Mouse (Mus musculus) frontal cortex, postnatal 10 days (tissue): Measurements from ENCODE around the gene Cdc20.

Experiments
- DNase-seq, 2 experiments: peaks; one replicate each; pipeline ENCODE4 v3.0.0; 2022; ENCODE audit warnings: low spot score in 2 of 2, mixed read lengths in 1 of 2

Cdc20 gene

DNA sequence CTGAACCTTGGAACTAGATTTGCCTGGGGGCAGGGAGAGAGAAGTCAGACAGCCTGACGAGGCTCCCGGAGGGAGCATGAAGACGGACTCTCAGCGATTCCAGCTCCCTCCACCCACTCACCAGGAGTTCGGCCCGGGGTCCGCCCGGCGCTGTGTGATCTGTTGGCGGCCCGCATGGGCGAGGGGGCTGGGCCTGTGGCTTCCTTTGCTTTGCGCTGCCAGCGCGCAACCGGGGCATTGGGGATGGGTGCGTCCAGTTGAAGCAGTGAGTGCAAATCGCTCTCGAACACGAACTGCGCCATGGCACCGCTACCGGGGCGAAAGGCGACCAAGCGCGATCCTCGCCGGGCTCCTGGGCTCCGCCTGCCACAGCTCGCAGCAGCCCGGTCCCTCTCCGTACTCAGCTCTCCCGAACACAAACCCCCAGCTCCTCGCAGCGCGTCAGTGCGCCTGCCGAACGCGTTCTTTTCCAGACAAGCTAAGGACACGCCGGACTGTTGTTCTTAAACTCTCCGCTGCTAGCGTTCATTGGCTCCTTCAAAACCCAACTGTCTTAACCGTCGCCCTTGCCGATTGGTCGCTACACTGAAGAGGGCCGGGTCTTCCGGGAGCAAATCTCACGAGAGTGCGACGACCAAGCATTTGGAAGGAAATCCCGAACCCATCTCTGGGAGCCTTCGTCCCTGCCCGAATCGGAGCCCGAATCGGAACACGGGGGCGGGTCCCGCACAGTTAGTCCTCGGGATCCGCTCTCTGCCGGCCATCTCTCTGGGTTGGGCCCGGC lies at the start of gene Cdc20:
Gene Cdc20 (minus strand): TSS at position 533 of the 784 bp plus-strand sequence.
- peak; percentile 92 for DNase-seq

DNA sequence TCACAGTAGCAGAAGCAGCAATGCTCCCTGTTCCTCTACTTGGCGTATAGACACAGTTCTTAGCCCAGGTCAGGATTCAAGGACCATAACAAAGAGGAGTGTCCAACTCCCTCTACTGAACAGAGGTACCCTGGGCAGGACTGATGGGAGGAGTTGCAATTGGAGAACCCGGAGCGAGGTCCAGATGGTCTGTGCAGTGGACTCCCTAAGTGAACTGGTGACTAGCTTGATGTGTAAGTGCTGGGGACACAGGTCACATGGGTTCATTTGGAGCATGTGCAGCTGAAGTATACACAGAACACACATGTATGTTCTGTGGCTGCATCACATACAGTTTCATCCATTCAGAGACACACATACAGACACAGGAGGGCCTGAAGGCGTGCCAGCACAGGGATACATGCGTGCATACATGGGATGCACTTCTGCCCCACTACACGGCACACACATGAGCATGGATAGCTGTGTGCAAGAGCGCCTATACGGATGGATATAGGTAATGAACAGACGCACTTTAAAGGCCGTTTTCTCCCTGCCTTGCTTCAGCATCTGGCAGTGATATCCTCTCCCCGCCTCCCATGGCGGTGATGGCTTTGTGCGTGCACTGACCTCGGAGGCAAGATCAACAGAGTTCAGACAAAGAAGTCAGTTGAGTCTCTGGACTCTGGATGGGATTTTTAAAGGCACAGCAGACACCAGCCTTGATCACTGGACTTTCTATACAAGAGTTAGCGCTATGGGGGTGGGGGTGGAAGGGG lies 39.8 kb upstream of the Cdc20 start:
- DNase-seq, result no peak

DNA sequence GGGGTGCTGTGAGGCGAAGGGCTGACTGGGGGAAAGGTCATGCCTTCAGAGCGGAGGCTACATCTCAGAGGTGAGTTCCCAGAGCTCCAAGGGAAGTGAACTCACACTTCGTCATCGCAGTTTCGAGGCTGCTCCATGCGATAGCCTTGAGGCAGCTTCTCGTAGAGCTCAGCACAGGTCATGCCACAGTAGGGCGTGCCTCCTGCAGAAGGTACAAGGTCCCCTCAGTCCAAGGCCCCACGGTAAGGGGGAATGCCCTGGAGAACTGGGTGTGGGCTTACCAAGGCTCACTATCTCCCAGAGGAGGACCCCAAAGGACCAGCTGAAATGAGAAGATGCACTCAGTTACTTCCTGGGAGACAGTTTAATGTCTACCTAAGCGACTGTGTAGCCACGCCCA lies 35.5 kb upstream of the Cdc20 start:
- DNase-seq, result no peak

DNA sequence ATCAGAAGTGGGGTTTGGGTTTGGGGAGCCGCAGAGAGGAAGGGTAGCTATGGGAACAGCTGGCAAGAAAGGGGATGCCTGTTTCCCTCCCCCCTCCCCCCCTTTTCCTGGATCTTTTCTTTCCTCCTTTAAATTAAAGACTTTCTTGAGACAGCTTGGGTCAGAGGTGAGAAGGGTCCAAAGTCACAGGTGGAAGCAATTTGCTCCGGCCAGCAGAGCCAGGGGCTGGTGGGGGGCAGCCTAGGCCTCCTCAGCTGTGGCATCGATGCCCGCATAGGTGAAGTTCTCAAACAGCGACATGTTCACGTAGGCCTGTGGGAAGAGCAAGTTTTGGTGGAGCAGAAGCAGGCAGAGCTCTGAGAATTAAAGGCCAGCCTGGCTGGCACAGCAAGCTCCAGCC lies 34.1 kb upstream of the Cdc20 start:
- no peak for DNase-seq

DNA sequence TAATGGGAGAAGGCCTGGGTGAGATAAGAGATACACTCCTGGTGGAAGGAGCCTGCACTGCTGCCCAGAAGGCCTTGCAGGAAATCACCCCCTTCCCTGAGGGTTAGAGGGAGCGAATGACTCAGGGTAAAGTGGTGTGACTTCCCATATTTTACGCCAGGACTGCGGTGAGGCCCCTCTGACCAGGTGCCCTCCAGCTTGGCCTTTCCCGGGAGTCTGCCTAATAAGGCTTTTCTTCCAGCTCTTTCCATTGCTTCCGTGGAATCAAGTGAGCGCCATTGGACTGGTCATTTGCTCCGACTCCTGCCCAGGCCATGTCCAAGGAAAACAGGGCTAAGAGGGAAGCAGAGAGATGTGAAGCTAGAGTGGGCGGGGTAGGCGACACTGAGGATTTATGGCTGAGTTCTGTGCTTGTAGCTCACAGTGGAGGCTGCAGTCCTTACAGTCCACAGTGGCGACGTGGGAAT lies 28.6 kb upstream of the Cdc20 start:
- DNase-seq, result no peak

DNA sequence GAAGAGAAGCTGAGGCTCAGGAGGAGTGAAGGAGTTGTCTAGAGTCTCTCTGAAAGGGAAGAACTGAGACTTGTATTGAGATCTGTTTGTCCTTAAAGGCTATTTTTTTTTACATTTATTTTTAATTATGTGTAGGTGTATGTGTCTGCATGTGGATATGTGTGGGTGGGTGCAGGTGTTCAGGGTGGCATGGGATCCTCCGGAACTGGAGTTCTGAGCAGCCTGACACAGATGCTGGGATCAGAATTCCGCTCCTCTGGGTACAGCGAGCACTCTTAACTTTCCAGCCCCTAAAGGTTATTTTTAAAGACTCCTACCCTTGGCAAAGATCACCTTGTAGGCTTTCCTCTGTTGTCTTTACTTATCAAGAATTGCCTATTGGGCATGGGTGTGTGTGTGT lies 27.8 kb upstream of the Cdc20 start:
- no peak for DNase-seq

DNA sequence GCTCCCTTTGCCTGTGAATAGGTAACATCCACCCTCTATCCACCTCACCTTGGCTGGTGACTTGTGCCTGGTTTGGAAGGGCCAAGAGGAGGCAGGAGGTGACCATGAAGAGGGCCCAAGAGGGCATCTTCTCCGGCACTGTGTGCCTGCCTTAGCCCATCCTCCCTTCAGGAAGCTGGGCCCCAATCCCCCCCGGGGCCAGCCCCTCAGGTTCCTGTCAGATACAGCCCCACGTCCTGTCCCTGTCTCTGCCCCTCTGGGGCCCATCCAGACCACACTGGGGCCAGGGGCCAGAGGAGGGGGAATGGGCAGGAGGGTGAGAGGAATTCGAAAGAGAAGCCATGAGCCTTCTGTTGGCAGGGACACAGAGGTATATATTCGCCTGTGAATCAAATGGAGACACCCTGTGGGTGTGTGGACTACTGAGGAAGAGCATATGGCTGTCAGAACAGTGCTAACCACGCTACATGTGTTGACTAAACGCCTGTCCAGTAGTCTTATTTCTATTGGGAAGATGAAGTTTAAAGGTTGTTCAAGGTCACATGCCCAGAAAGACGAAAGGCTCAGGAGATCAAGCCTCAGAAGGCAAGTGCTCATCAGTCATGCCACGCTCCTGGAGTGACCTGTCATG lies 20.3 kb upstream of the Cdc20 start, which contains the start of gene Mpl:
Gene Mpl (minus strand): TSS at position 169 of the 631 bp plus-strand sequence.
- DNase-seq, result no peak

DNA sequence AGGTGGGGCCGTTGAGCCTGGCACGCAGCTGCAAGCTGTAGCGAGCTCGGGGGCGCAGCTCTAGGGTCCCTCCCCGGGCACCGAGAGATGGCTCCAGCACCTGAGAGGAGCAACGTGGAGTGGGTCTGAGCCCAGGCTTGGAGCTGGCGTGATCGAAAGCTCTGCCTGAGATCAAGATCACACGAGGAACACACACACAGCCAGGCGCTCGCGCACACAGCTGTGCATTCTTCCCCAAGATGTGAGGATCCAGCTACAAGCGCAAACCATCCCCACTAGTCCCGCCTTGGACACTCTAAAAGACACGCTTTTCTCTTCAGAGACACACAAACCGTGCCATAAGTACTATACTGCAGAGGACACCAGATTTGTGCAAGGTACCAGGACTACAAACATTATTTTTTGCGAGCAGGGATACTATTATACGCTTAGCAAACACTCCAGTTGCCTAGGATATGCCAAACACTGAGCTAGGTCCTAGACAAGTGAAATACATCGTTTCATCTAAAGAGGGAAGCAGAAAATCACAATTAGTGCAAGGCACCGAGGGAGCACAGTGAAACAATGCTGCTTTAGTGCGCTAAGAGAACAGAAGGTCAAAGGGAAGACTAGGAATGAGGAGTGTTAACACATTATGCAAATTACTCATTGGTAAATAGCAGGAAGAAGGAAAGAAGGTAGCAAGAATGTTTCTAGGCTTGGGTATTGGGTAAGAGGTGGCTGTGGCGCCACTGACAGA lies 9.4 kb upstream of the Cdc20 start:
- no peak for DNase-seq

DNA sequence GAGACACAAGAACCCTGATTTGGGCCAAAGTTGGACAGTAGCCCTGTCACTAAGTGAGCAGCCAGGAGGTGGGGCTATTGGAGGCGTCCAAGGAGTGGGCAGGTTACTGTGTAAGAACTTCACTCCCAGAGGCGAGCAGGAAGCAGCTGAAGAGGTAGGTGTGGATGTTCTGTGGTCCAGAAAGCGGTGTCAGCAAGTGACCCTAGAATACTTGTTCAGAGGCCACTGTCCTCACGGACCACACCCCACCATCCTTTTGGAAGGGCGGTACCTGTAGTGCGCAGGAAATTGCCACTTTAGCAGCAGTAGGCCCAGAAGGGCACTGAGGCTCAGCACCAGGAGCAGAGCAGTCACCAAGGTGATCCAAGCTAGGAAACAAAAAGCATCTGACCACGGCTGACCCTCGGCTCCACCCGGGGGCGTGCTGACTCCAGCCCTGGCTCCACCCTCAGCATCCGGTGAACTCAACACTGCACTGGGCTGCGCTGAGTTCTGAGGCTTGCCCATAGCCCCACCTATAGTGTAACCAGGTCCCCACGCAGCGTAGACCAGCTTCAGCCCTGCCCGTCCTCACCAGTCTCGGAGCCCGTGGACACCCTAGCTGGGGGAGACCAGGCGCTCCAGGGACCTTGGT lies 8.7 kb upstream of the Cdc20 start:
- no peak for DNase-seq

DNA sequence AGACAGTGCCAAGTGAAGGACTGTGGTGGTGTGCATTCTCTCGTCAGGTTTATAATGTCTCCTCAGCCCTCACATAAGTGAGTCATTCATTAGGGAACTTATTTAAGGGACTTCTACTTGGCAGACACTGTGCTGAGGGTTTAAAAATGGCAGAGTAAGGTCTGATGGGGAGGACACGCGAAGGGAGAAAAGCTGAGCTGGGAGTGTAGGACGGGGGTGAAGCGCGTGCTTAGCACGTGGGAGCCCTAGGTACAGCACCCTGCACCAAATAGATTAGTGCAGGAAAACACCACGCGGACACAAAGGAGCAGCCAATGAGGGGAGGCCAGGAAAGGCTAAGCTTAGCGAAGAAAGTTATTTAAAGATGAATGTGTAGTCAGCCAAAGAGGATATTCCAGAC lies 7.9 kb upstream of the Cdc20 start:
- no peak for DNase-seq

DNA sequence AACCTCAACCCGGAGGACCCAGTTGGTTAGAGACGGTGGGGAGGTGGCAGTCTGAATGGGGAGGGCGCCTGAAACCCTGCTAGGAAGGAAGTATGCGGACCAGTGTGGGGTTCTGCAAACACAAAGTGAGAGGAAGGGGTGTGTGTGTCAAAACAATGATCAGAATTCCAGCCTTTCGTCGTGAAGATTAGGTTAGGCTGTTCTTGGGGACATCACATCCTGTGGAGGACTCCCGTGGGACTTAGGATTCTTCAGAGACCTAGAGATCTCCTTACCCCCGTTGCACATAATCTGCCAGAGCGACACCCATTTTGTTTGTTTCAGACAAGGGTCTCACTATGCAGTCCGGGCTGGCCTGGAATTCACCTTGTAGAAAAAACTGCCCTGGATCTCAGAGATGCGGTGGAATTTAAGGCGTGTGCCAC lies 689 bp upstream of the Cdc20 start:
- no peak for DNase-seq

DNA sequence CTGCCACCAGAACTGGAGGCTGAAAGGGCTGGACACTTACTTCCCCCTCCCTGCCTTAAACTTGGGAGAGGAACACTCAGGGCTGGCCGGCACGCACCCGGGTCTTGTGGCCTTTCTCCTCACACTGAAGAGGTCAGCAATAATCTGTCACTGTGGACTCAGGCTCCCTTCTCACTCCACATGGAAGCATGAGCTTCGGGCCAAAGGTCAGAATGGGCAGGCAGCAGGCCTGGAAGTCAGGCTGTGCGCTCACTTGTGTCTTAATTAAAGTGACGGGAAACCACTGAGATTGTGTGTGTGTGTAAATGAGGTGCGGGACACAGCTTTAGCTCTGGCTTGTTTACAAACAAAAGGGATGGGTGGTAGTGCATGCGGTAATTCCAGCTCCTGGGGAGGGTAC lies 4.8 kb downstream of the Cdc20 start:
- no peak for DNase-seq

DNA sequence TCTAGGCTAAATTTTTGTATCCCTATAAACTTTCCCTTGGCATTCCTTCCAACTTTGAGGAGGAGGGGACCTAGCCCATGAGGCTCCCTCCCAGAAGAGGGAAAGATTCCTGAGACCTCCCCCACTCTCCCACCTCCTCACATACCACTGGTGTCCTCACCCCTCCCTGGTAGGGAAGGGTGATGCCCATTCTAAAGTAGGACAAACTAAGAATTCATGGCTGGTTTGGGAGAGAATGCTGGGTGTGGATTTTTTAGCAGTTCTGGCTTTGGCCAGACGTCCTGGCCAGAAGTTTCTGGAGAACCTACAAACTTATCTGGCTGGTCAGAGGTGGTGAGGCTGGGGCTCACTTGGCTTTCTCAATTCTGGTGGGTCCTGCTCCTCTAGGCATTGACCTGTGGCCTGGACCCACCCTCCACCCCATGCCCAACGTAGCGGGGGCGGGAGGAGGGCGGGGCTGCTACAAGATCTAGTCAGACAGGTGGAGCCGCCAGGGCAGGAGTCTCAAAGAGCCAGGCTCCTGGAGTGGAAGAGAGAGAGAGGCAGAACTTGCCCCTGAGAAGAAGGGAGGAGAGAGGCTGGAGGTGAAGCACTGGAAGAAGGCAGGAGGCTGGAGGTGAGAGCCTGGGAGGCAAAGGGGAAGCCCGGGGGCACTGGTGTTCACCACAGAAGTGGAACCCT lies 7.8 kb downstream of the Cdc20 start:
- no peak for DNase-seq

DNA sequence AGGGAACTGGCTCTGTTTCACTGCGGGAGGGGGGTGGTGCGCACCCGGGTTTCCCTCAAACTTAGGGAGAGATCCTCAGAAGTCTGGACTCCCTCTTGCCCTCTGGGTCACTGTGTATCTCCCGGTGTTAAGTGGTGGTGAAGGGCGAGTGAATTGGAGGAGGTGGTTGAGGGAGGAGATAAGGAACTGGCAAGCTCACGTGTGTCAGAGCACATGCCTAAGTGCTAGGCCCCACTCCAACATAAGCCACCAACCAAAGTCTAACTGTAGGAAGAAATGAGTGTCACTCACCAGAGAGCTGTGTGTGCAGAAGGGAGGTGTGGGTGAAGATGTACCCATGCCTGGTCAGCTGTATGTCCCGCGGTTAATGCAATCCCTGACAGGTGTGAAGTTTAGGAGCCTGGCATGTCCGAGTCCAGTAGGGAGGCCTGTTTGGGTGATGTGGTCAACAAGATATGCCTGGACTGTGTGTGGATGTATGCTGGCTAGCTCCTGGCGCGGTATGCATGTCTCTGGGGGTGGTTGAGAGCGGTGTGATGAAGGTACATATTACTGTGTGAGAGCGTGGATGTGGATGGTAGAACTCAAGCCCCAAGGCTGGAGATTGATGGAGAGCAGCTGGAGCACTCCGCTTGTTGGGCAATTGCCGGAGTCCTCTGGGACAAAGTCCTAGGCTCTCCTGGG lies 8.5 kb downstream of the Cdc20 start:
- no peak for DNase-seq

DNA sequence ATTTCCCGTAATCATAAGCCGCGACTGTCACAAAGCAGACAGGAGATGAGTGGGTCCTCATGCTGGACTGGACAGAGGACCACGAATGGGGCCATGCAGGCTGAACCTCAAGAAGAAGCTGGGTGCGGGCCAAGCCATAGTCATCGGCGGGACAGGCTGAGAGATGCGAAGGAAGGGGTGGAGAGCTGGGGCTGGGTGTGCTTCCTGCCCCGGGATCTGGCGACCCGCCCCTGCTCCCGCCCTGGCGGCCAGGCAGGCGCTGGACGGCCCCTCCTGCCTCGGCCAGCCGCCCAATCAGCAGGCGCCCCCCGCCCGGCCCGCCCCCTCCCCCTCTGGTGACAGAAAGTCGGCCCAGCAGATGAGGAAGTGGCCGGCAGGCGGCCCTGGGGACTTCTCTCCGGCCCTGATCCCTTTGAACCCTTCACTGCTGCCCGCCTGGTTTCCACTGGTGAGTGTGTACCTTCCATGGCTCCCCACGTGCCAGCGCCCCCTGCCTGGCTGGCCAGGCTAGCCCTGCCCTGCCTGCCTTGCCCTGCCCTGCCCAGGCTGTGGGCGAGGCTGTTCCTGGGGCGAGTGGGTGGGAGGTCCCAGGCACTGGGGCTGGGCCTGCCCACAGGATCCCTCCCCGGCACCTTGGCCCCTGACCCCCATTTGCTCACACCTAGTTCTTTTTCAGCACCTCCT lies 9.2 kb downstream of the Cdc20 start, which contains the start of gene Elovl1:
Gene Elovl1 (plus strand): TSS at position 326 of the 684 bp plus-strand sequence.
- DNase-seq, result peak; percentile 73 to 76

DNA sequence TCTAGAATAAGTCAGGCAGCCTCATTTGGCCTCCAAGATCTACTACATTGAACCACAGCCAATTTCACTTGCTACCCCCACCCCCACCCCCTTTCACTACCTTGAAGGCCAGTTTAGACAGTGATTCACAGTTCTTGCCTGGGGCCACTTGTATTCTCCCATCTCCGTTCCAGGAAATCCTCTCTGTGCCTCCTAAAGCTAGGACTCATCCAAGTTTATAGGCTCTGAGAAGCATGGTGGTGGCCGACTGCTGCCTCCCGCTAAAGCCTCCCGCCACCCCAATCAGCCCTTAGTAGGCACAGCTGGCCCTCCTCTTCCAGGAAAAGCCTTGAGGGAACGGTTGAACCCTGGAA lies 9.8 kb downstream of the Cdc20 start:
- DNase-seq, result no peak

DNA sequence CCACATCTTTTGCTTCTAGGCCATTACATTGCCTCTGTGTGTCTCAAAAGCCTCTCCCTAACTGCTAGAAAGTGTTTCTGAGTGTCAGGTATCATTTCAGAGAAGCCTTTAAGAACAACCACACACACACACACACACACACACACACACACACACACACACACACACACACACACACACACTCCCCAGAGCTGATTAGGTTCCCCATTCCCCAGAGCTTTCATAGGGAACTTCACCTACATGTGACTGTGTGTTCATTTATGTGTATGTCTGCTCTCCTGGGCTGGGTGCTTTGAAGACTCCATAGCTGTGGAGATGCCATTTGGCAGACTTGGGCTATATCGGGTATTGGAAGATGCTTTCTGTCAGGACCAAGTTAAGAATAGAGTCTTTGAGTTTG lies 11.8 kb downstream of the Cdc20 start:
- DNase-seq, result no peak

DNA sequence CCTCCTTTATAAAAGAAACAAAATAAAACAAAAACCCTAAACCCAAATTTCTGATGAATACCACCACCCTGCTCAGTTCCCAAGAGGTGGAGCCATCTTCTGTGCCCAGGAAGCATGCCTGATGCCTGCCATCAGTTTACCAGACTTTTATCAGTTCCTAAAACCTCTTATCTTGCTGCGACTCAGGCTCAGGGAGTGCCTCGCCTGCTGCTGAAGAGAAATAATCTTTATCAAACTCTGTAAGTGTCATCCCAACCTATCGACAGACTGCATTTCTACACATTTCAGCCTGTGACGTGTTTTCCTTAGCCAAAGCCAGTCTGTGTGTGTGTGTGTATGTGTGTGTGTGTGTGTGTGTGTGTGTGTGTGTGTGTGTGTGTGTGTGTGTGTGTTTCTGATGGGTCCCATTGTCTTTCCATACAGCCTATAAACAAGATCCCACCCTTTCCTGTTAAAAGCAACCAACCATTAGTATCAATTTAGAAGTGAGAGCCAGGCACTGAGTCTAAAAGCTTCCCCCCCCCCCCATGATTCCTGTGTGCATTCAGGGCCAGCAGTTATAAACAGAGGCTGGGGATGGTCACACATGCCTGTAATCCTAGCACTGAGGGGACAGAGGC lies 12.5 kb downstream of the Cdc20 start:
- no peak for DNase-seq

DNA sequence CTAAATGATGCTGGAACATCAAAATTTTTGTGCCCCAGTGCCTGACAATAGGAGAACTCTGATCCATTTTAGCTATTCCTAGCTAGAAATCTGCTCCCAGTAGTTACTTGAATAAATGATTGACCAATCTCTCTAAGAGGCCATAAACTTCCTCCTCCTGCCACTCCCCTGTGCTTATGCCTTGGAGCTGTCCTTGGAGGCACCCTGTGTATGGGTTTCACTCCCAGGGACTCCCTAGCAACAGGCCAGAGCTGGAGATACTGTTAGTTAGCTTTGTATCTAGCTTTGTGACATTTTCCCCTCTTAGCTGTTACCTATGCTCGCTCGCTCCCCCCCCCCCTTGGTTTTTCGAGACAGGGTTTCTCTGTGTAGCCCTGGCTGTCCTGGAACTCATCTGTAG lies 15.8 kb downstream of the Cdc20 start:
- DNase-seq, result no peak
